Mouse (Mus musculus): Measurements from ENCODE around the gene Pex13. TPM values are rescaled to one million over a fixed set of nuclear protein-coding genes. Genes with fewer than 3 reads are reported as not detected.
"Not testable (repeated sequence)": the region's sequence is repeated elsewhere in the genome, so short reads cannot be mapped to it uniquely, and the experiment has no call there.

Gene Pex13
- polyA plus RNA-seq, 1 experiment from 2014 or later = 10.0 TPM

DNA sequence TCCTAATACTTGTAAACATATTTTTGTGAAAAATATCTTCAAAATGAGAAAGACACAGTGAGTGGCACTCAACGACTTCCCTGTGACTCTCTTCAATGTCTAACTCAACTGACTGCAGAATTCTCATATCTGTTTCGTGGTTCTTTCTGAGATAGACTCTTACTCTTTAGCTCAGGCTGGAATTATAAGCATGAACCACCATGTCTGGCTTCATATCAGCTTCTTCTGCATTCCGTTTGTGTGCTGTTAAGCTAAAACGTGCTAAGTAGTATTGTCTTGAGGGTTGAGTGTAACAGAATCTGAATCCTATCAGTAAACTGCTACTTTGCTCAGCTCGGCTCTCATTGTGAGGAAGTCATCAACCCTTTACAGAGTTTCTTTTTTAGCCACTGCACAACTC lies 46.8 kb downstream of the Pex13 start:
- H3K9me3 ChIP-seq (replicated peaks; ENCODE audit: control insufficient read depth, low read length) = no peaks in the 10 kb centered on the region
- 44% methylated on average over 5 of the region's 5 CpGs for WGBS (ENCODE audit: insufficient replicate concordance)

DNA sequence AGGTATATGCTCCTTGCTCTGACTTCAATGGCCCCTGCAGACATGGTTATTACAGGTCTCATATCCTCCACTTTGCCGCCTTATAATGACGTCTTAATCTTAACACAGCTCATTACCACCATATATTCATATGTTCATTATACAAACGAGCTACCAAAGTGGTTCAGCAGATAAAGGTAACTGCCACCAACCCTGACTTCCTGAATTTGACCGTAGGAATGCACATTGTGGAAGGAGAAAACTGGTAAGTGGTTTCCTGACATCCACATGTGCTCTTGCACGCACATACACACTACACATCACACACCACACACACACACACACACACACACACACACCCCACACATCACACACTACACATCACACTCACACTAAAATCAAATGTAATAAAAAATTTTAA lies 51.2 kb downstream of the Pex13 start:
- no peak overlapping the region for H3K27ac ChIP-seq (ENCODE audit: low read length)
- no peak overlapping the region for H3K4me2 ChIP-seq (ENCODE audit: low read depth, low read length)
- H3K4me3 ChIP-seq (ENCODE audit: low read depth, low read length) = no peak overlapping the region
- H3K9me3 ChIP-seq (replicated peaks; ENCODE audit: control insufficient read depth, low read length) = no peaks in the 10 kb centered on the region
- no peaks in the 10 kb centered on the region for H3K27me3 ChIP-seq (ENCODE audit: control insufficient read depth, insufficient read depth, low read depth, low read length)
- 31% methylated on average over 5 of the region's 5 CpGs for WGBS (ENCODE audit: insufficient replicate concordance)
- no peaks in the 10 kb centered on the region for H3K4me1 ChIP-seq (ENCODE audit: control insufficient read depth, low read depth, low read length)
- no peaks in the 10 kb centered on the region for H3K36me3 ChIP-seq (ENCODE audit: control insufficient read depth, insufficient read depth)
- ATAC-seq (ENCODE audit: low read depth) = no peak
- H3K9ac ChIP-seq (ENCODE audit: low read depth, low read length) = no peak overlapping the region

More for the DNA sequence above, 46.8 kb downstream of the Pex13 start:
- no peak for ATAC-seq (ENCODE audit: low read depth)
- Histone ChIP-seq H3K27ac (ENCODE audit: low read length) (no peak overlapping the region), H3K27me3 (ENCODE audit: control insufficient read depth, insufficient read depth, low read depth, low read length) (no peaks in the 10 kb centered on the region), H3K36me3 (ENCODE audit: control insufficient read depth, insufficient read depth) (no peaks in the 10 kb centered on the region), H3K4me1 (ENCODE audit: control insufficient read depth, low read depth, low read length) (no peaks in the 10 kb centered on the region), H3K4me3 (ENCODE audit: low read depth, low read length) (no peak overlapping the region), H3K9ac (ENCODE audit: low read depth, low read length) (no peak overlapping the region), H3K4me2 (ENCODE audit: low read depth, low read length) (no peak overlapping the region)

DNA sequence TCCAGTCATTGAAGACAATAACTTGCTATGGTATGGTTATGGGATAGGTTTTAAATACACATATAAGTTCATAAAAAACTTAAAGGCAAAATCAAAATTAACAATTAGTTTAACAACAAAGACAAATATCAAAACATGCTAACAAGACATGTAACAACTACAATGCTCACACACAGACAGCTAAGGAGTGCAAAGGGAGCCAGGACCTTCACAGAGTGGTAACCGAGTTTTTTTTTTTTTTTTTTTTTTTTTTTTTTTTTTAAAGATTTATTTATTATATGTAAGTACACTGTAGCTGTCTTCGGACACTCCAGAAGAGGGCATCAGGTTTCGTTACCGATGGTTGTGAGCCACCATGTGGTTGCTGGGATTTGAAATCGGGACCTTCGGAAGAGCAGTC lies 58.5 kb downstream of the Pex13 start:
- not testable (repeated sequence) for H3K27ac ChIP-seq (ENCODE audit: low read length); H3K36me3 ChIP-seq (ENCODE audit: control insufficient read depth, insufficient read depth); ATAC-seq (ENCODE audit: low read depth); H3K4me3 ChIP-seq (ENCODE audit: low read depth, low read length); H3K4me1 ChIP-seq (ENCODE audit: control insufficient read depth, low read depth, low read length); H3K27me3 ChIP-seq (ENCODE audit: control insufficient read depth, insufficient read depth, low read depth, low read length); H3K9ac ChIP-seq (ENCODE audit: low read depth, low read length); H3K9me3 ChIP-seq (replicated peaks; ENCODE audit: control insufficient read depth, low read length); H3K4me2 ChIP-seq (ENCODE audit: low read depth, low read length)
- 79% methylated on average over 6 of the region's 6 CpGs for WGBS (ENCODE audit: insufficient replicate concordance)

Other genes with a start within 250 kb of the Pex13 start
- gene Ahsa2, start 167.9 kb downstream of the Pex13 start, polyA plus RNA-seq (2015; fragmentation: Nextera tagmentation; extraction: Ambion mirVana) = 23.7 and 25.5 TPM in 2 replicates
- not detected in 2 replicates for gene 1700093K21Rik, start 144.8 kb downstream of the Pex13 start, polyA plus RNA-seq (2015; fragmentation: Nextera tagmentation; extraction: Ambion mirVana)
- 8.2 and 8.8 TPM in 2 replicates for gene 0610010F05Rik, start 32.3 kb downstream of the Pex13 start, polyA plus RNA-seq (2015; fragmentation: Nextera tagmentation; extraction: Ambion mirVana)
- gene Pus10, start 285 bp downstream of the Pex13 start, polyA plus RNA-seq (2015; fragmentation: Nextera tagmentation; extraction: Ambion mirVana) = 9.7 and 11.4 TPM in 2 replicates
- 0.54 and 0.68 TPM in 2 replicates for gene Rel, start 105.0 kb upstream of the Pex13 start, polyA plus RNA-seq (2015; fragmentation: Nextera tagmentation; extraction: Ambion mirVana)
- 4.0 and 4.4 TPM in 2 replicates for gene Papolg, start 229.3 kb upstream of the Pex13 start, polyA plus RNA-seq (2015; fragmentation: Nextera tagmentation; extraction: Ambion mirVana)

Measured in liver, embryonic 16.5 days (tissue).